Mouse (Mus musculus) frontal cortex, adult 2 months (tissue): ENCODE measurements at regions not wholly inside any gene's neighbourhood (a gene's known extent, or its start where the extent isn't known, plus 50 kb on each side); places are given as distances from the start of the nearest gene placed in this dataset.

ENCODE experiments used
- DNase-seq, 2 experiments: peaks; one replicate each; pipeline ENCODE4 v3.0.0; 2022; ENCODE audit warnings: low spot score in 1 of 2; ENCODE audit errors: extremely low spot score in 1 of 2

DNA sequence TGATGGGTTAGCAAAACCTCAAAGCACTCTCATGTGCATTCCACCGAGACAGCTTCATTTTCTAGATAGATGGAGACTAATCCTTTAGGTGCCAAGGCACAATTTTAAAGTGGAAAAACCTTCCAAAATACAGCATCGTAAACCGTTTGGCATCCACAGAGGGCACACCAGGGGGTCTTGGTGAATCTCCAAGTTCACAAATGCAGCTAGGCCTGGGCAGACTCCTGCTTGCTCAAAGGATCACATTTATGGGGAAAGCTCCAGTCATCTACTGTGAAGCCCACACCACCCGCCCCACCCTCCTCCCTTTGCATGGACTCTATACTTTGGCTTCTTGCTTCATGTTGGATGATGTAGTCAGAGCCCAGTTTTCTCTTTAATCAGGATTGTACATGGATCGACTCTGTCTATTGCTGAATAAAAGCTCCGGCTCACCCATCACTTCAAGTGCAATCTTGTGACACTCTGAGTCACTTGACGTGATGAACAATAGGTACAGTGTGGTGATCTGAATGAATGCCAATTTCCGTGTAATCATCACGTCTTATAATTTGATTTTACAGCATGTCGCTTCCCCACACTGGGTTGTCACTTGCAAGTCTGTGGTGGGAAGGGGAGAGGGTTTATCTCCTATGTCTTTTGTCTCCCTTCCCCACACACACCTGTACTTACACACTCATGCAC lies 129.2 kb upstream of the Pkdcc start:
- no peak for DNase-seq

GRCm38 (mm10) chr17:83086703-83087102 lies 128.4 kb upstream of the Pkdcc start:
- DNase-seq, result no peak

DNA sequence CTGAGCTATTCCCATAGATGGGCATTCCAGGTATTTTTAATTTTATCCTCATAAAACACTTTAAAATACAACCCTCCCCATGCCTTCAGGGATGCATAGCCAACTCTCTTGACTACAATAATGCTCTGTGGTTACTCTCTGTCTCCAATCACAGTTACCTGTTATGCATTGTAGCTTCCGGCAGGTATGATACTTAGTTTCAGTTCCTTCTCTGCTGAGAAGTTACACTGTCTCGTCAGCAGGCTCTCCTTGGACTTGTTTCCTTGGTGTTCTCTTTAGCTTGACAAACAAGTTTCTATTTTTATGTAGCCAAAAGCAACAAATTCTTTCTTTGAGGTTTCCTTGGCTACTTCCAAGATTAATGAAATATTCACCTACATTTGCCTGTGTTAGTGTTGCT lies 126.6 kb upstream of the Pkdcc start:
- no peak for DNase-seq

GRCm38 (mm10) chr17:83089856-83090692 lies 125.0 kb upstream of the Pkdcc start:
- DNase-seq, result no peak

- no peak for DNase-seq
Measured at GRCm38 (mm10) chr17:83093862-83094261, 121.2 kb upstream of the Pkdcc start.

- DNase-seq, result no peak
Measured at GRCm38 (mm10) chr17:83096451-83096850, 118.6 kb upstream of the Pkdcc start.

DNA sequence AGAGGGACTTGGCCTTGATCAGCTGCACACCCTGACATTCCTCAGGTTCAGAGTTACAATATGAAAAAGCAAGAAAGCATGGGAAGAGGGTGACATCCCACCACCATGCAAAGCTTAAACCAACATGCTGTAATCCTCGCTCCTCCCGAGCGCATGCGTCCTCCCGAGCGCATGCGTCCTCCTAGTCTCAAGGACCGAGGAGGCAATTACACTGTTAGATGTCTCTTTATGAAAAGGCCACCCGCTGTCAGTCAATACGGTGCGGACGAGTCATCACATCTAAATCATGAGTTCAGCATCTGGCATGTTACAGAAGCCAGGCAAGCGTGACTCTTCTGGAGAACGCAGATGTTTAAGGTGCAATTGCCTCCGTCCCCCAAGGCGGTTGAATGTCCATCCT lies 117.1 kb upstream of the Pkdcc start:
- no peak for DNase-seq

DNA sequence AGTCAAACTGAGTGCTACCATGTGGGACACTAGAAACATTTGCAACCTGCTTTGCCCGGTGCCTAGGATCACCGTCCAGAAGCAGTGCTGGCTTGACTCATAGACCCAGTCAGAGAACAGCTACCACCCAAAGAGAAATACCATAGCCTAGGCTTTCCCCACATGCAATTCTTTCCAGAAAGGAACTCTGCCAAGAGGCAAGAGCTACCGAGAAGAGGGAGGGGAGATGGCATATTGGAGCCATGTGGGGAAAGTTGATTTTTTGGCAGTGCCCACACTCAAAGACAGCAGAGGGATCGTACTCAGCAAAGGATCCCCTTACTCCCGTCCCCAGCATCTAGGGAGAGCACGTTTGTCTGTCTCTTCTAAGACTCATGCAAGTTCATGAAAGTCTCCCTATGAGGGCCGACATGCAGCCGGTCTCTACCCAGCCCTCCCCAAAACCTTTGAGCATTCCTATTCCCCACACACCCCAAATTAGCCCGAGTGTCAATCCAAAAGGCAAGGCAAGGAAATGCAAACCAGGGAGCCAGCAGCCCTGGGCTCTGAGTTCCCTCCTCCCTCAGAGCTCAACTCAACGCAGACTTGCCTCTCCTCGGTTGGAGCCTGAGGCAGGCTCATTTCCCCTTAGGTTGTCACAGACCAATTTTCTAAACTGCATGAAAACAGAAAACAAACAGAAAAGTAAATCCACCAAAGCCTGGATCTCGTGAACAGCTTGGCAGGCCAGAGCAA lies 116.2 kb upstream of the Pkdcc start:
- no peak for DNase-seq

DNA sequence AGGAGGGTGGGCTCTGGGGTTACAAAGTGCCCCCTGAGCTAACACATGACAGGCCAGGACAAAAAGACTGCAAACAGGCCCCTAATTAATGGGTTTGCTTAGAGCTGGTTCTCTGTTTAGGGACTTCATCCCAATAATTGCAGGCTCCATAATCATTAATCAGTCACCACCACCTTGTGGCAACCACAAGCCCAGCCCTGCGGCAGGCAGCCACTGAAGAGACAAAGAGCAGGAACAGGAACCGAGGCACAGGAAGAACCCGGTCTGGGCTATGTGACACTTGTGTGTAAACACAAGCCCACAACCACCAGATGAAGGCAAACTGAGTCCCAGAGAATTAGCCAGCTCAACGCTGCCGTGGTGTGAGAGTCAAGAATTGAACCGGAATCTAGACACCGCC lies 114.1 kb upstream of the Pkdcc start:
- DNase-seq, result no peak

GRCm38 (mm10) chr17:83101756-83102155 lies 113.3 kb upstream of the Pkdcc start:
- DNase-seq, result no peak

- no peak for DNase-seq
Measured at GRCm38 (mm10) chr17:83102675-83103412, 112.2 kb upstream of the Pkdcc start.

- DNase-seq, result no peak
Measured at GRCm38 (mm10) chr17:83108151-83108550, 106.9 kb upstream of the Pkdcc start.

- peak; percentile 63 to 84 for DNase-seq
Measured at GRCm38 (mm10) chr17:83109792-83110440, 105.2 kb upstream of the Pkdcc start.

- DNase-seq, result no peak
Measured at GRCm38 (mm10) chr17:83110556-83110955, 104.5 kb upstream of the Pkdcc start.

GRCm38 (mm10) chr17:83115146-83115545 lies 99.9 kb upstream of the Pkdcc start:
- no peak for DNase-seq

- DNase-seq, result no peak
Measured at GRCm38 (mm10) chr17:83115832-83116480, 99.1 kb upstream of the Pkdcc start.

GRCm38 (mm10) chr17:83120665-83121232 lies 94.3 kb upstream of the Pkdcc start:
- no peak for DNase-seq

DNA sequence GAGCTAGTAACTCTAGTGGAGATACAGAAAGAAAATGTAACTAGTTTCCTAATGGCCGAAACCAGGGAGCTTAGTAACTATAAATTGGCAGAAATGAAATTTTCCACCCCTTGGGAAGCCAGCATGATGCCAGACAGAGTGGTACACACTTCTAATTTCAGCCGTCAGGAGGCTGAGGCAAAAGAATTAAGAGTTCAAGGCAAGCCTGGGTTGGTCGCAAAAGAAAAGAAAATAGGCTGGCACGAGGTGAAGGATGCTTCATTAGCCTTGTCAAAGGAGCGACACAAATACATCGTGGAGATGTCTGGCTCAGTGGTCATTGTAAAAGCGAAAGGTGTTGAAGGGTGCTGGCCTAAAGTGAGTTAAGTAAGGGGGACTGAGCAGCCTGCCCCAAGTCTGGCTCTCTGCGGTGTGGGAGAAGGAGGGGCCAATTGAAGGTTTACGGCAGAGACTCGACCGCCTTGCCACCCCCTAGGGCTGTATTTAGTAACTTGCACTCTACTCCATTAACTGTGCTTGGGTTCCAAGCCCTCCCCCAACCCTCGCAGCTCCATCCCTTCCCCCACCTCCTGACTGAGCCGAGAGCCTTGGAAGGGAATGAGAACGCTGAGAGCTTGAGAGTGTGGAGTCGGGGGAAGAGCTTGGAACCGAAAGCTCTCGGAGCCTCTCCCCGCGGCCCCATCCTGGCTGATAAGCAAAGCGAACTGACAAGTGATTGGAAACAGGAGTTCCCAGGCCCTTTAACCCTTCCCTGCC lies 92.4 kb upstream of the Pkdcc start:
- peak in 1 of 2 experiments; percentile 36 for DNase-seq

DNA sequence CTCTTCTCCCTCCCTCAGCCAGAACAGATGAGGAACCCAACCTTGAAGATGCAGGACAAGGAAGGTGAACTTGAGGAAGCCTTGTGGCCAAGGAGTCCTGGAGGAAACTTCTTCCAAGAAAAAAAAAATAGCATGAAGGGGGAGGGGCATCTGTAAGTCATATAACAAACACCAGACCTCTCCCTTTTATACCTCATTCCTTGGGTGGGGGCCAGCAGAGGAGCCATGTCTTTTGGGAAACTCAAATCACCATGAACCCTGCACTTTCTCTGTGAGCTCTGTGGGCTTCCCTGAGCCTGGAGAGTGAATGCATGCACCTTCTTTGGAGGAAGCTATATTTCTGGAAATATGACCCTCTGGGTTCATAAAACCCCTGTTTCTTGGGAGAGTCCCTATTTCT lies 90.0 kb upstream of the Pkdcc start:
- no peak for DNase-seq
